Mouse (Mus musculus): ENCODE measurements at regions not wholly inside any gene's neighbourhood (a gene's known extent, or its start where the extent isn't known, plus 50 kb on each side); places are given as distances from the start of the nearest gene placed in this dataset.

- 58% methylated on average over 13 of the region's 13 CpGs for WGBS
Measured at GRCm38 (mm10) chr8:34692606-34693005, 581.1 kb upstream of the Gm10131 start.

GRCm38 (mm10) chr8:34691776-34692175 lies 580.2 kb upstream of the Gm10131 start:
- Histone ChIP-seq H3K36me3 (ENCODE audit: control insufficient read depth, insufficient read depth, low read length) (no peaks in the 10 kb centered on the region), H3K9me3 (ENCODE audit: control insufficient read depth, low read length) (no peaks in the 10 kb centered on the region), H3K4me3 (ENCODE audit: low read depth, low read length) (no peak overlapping the region), H3K4me1 (ENCODE audit: control insufficient read depth, insufficient read depth, low read length) (peaks cover 5% of the 10 kb centered on the region), H3K27me3 (ENCODE audit: control insufficient read depth, insufficient read depth, low read length) (no peaks in the 10 kb centered on the region), H3K4me2 (ENCODE audit: low read depth) (no peak overlapping the region), H3K9ac (ENCODE audit: low read length) (no peak overlapping the region), H3K27ac (ENCODE audit: low read depth, low read length) (no peak overlapping the region)
- no peak for DNase-seq (ENCODE audit: low spot score)
- ATAC-seq (ENCODE audit: insufficient read depth, low FRiP score, low TSS enrichment) = no peak
- WGBS = 74% methylated on average over 6 of the region's 6 CpGs

More at GRCm38 (mm10) chr8:34692606-34693005, 581.1 kb upstream of the Gm10131 start:
- Histone ChIP-seq H3K4me3 (ENCODE audit: low read depth, low read length) (no peak overlapping the region), H3K36me3 (ENCODE audit: control insufficient read depth, insufficient read depth, low read length) (no peaks in the 10 kb centered on the region), H3K4me2 (ENCODE audit: low read depth) (no peak overlapping the region), H3K4me1 (ENCODE audit: control insufficient read depth, insufficient read depth, low read length) (peaks cover 5% of the 10 kb centered on the region), H3K27ac (ENCODE audit: low read depth, low read length) (no peak overlapping the region), H3K27me3 (ENCODE audit: control insufficient read depth, insufficient read depth, low read length) (no peaks in the 10 kb centered on the region), H3K9me3 (ENCODE audit: control insufficient read depth, low read length) (no peaks in the 10 kb centered on the region), H3K9ac (ENCODE audit: low read length) (no peak overlapping the region)
- DNase-seq (ENCODE audit: low spot score) = no peak
- no peak for ATAC-seq (ENCODE audit: insufficient read depth, low FRiP score, low TSS enrichment)

- DNase-seq (ENCODE audit: low spot score) (no peak), ATAC-seq (ENCODE audit: insufficient read depth, low FRiP score, low TSS enrichment) (no peak)
- Histone ChIP-seq H3K4me3 (ENCODE audit: low read depth, low read length) (no peak overlapping the region), H3K9ac (ENCODE audit: low read length) (no peak overlapping the region), H3K27me3 (ENCODE audit: control insufficient read depth, insufficient read depth, low read length) (no peaks in the 10 kb centered on the region), H3K9me3 (ENCODE audit: control insufficient read depth, low read length) (no peaks in the 10 kb centered on the region), H3K4me1 (ENCODE audit: control insufficient read depth, insufficient read depth, low read length) (peaks cover 5% of the 10 kb centered on the region), H3K27ac (ENCODE audit: low read depth, low read length) (no peak overlapping the region), H3K36me3 (ENCODE audit: control insufficient read depth, insufficient read depth, low read length) (no peaks in the 10 kb centered on the region), H3K4me2 (ENCODE audit: low read depth) (peak overlapping the region; percentile 37)
- WGBS = 20% methylated on average over 9 of the region's 9 CpGs
Measured at GRCm38 (mm10) chr8:34689825-34690493, 578.4 kb upstream of the Gm10131 start.

GRCm38 (mm10) chr8:34689049-34689824 lies 577.7 kb upstream of the Gm10131 start:
- H3K4me1 ChIP-seq (ENCODE audit: control insufficient read depth, insufficient read depth, low read length) = peaks cover 5% of the 10 kb centered on the region
- DNase-seq (ENCODE audit: low spot score) = no peak
- H3K36me3 ChIP-seq (ENCODE audit: control insufficient read depth, insufficient read depth, low read length) = no peaks in the 10 kb centered on the region
- no peak overlapping the region for H3K9ac ChIP-seq (ENCODE audit: low read length)
- 11% methylated on average over 32 of the region's 33 CpGs for WGBS
- no peak overlapping the region for H3K4me3 ChIP-seq (ENCODE audit: low read depth, low read length)
- H3K9me3 ChIP-seq (ENCODE audit: control insufficient read depth, low read length) = no peaks in the 10 kb centered on the region
- peak; percentile 62 for ATAC-seq (ENCODE audit: insufficient read depth, low FRiP score, low TSS enrichment)
- no peaks in the 10 kb centered on the region for H3K27me3 ChIP-seq (ENCODE audit: control insufficient read depth, insufficient read depth, low read length)
- H3K27ac ChIP-seq (ENCODE audit: low read depth, low read length) = no peak overlapping the region
- peak overlapping the region; percentile 37 for H3K4me2 ChIP-seq (ENCODE audit: low read depth)

GRCm38 (mm10) chr8:34688396-34689048 lies 577.0 kb upstream of the Gm10131 start:
- Histone ChIP-seq H3K4me3 (ENCODE audit: low read depth, low read length) (no peak overlapping the region), H3K4me1 (ENCODE audit: control insufficient read depth, insufficient read depth, low read length) (peaks cover 5% of the 10 kb centered on the region), H3K27ac (ENCODE audit: low read depth, low read length) (no peak overlapping the region), H3K4me2 (ENCODE audit: low read depth) (peak overlapping the region; percentile 37), H3K9ac (ENCODE audit: low read length) (no peak overlapping the region), H3K36me3 (ENCODE audit: control insufficient read depth, insufficient read depth, low read length) (no peaks in the 10 kb centered on the region), H3K9me3 (ENCODE audit: control insufficient read depth, low read length) (no peaks in the 10 kb centered on the region), H3K27me3 (ENCODE audit: control insufficient read depth, insufficient read depth, low read length) (no peaks in the 10 kb centered on the region)
- 52% methylated on average over 20 of the region's 20 CpGs for WGBS
- DNase-seq (ENCODE audit: low spot score) (peak; percentile 24), ATAC-seq (ENCODE audit: insufficient read depth, low FRiP score, low TSS enrichment) (peak; percentile 73)

- no peak for DNase-seq (ENCODE audit: low spot score)
- H3K27me3 ChIP-seq (ENCODE audit: control insufficient read depth, insufficient read depth, low read length) = no peaks in the 10 kb centered on the region
- no peaks in the 10 kb centered on the region for H3K9me3 ChIP-seq (ENCODE audit: control insufficient read depth, low read length)
- no peak overlapping the region for H3K27ac ChIP-seq (ENCODE audit: low read depth, low read length)
- ATAC-seq (ENCODE audit: insufficient read depth, low FRiP score, low TSS enrichment) = no peak
- WGBS = 91% methylated on average over 10 of the region's 10 CpGs
- no peak overlapping the region for H3K4me2 ChIP-seq (ENCODE audit: low read depth)
- no peak overlapping the region for H3K9ac ChIP-seq (ENCODE audit: low read length)
- no peaks in the 10 kb centered on the region for H3K36me3 ChIP-seq (ENCODE audit: control insufficient read depth, insufficient read depth, low read length)
- H3K4me3 ChIP-seq (ENCODE audit: low read depth, low read length) = no peak overlapping the region
- peaks cover 5% of the 10 kb centered on the region for H3K4me1 ChIP-seq (ENCODE audit: control insufficient read depth, insufficient read depth, low read length)
Measured at GRCm38 (mm10) chr8:34686371-34686770, 574.8 kb upstream of the Gm10131 start.

GRCm38 (mm10) chr8:34684683-34685082 lies 573.1 kb upstream of the Gm10131 start:
- no peak overlapping the region for H3K4me2 ChIP-seq (ENCODE audit: low read depth)
- no peak overlapping the region for H3K9ac ChIP-seq (ENCODE audit: low read length)
- H3K27ac ChIP-seq (ENCODE audit: low read depth, low read length) = no peak overlapping the region
- 53% methylated on average over 7 of the region's 7 CpGs for WGBS
- DNase-seq (ENCODE audit: low spot score) = no peak
- H3K27me3 ChIP-seq (ENCODE audit: control insufficient read depth, insufficient read depth, low read length) = no peaks in the 10 kb centered on the region
- no peaks in the 10 kb centered on the region for H3K36me3 ChIP-seq (ENCODE audit: control insufficient read depth, insufficient read depth, low read length)
- H3K4me3 ChIP-seq (ENCODE audit: low read depth, low read length) = no peak overlapping the region
- no peaks in the 10 kb centered on the region for H3K9me3 ChIP-seq (ENCODE audit: control insufficient read depth, low read length)
- ATAC-seq (ENCODE audit: insufficient read depth, low FRiP score, low TSS enrichment) = no peak
- peaks cover 15% of the 10 kb centered on the region for H3K4me1 ChIP-seq (ENCODE audit: control insufficient read depth, insufficient read depth, low read length)

- ATAC-seq (ENCODE audit: insufficient read depth, low FRiP score, low TSS enrichment) (no peak), DNase-seq (ENCODE audit: low spot score) (no peak)
- no peak overlapping the region for H3K27ac ChIP-seq (ENCODE audit: low read depth, low read length)
- H3K36me3 ChIP-seq (ENCODE audit: control insufficient read depth, insufficient read depth, low read length) = no peaks in the 10 kb centered on the region
- 83% methylated on average over 5 of the region's 5 CpGs for WGBS
- H3K4me1 ChIP-seq (ENCODE audit: control insufficient read depth, insufficient read depth, low read length) = peaks cover 10% of the 10 kb centered on the region
- no peak overlapping the region for H3K4me3 ChIP-seq (ENCODE audit: low read depth, low read length)
- H3K4me2 ChIP-seq (ENCODE audit: low read depth) = no peak overlapping the region
- no peaks in the 10 kb centered on the region for H3K27me3 ChIP-seq (ENCODE audit: control insufficient read depth, insufficient read depth, low read length)
- no peak overlapping the region for H3K9ac ChIP-seq (ENCODE audit: low read length)
- no peaks in the 10 kb centered on the region for H3K9me3 ChIP-seq (ENCODE audit: control insufficient read depth, low read length)
Measured at GRCm38 (mm10) chr8:34683173-34683572, 571.6 kb upstream of the Gm10131 start.

Data from neural tube, embryonic 11.5 days (tissue).